In the genomic region with DNA sequence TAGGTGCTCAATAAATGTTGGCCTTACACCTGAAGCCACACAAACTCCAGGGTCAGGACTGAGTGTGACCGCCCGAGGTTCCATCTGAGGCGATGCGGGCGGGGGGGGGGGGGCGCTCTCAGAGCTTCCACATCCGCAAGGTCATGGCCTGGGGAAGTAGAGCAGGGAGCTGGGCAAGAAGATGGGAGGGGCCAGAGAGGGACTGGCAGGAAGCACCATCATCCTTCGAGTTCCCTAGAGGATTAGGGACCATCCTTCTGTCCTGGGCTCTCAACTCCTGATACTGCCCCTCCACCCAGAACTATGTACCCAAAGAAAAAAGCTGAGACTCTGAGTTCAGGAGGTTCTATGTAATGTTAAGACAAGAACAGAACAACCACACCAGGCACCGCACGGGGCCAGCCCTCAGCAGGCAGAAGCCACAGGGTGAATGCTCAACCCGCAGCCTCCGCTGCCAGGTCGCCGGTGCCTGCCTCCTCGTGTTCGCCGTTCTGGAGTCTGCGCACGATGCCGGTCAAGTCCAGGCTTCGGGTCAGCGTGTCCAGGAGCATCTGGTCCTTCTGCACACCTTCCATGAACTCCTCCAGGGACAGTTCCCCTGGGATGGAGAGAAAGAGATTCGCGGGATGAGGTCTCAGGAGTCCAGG, we compare ENCODE assay signal across 9 mouse cellular contexts. TPM values are rescaled to one million over a fixed set of nuclear protein-coding genes. Genes with fewer than 3 reads are reported as not detected.
DNase-seq lines count a peak whose midpoint lies in the region; ATAC-seq and TF ChIP-seq lines count a peak whose summit lies in the region.
"Had no signal": no experiment of that assay in that cellular context is flagged by ENCODE, and none has a peak within 500 bp of the region (broad histone marks: within the 10 kb centered on the region; RNA-seq: fewer than 3 reads in every experiment).

No protein-coding gene starts in this region.

- peak; percentile 50 for ATAC-seq in common myeloid progenitor, adult 5-6 weeks (replicated peaks; ENCODE audit: low read depth, poor library complexity, severe bottlenecking)
- no peak for ATAC-seq in hindbrain, embryonic 14.5 days (ENCODE audit: low FRiP score)
- ATAC-seq in liver, embryonic 11.5 days (replicated peaks; ENCODE audit: low FRiP score): no peak
- no peak for ATAC-seq in frontal cortex, adult (ENCODE audit: low TSS enrichment)

- H3K9me3 ChIP-seq in hindbrain, embryonic 14.5 days (ENCODE audit: control insufficient read depth, low read length): no peaks in the 10 kb centered on the region
- no peaks in the 10 kb centered on the region for H3K9me3 ChIP-seq in liver, embryonic 11.5 days (ENCODE audit: control insufficient read depth, low read length)
- H3K9me3 ChIP-seq: G1E had no signal

- H3K9ac ChIP-seq in hindbrain, embryonic 14.5 days: 0 out of 2 replicates have a peak overlapping the region, but pooled peaks have one; percentile 20
- H3K9ac ChIP-seq in liver, embryonic 11.5 days (ENCODE audit: low read depth, low read length): 0 out of 2 replicates have a peak overlapping the region, but pooled peaks have one; percentile 1

- H3K36me3 ChIP-seq in hindbrain, embryonic 14.5 days (replicated peaks; ENCODE audit: control insufficient read depth, insufficient read depth): no peaks in the 10 kb centered on the region
- no peaks in the 10 kb centered on the region for H3K36me3 ChIP-seq in liver, embryonic 11.5 days (ENCODE audit: control insufficient read depth, insufficient read depth, low read length)
- H3K36me3 ChIP-seq: G1E had no signal

- intact Hi-C loops in gastrocnemius, adult 2 months (cut with DNase I): no loop called here
- intact Hi-C loops in left cerebral cortex, postnatal 36 days (cut with DNase I): no loop called here

- peak overlapping the region; percentile 39 for H3K4me2 ChIP-seq in hindbrain, embryonic 14.5 days (replicated peaks)
- peak overlapping the region; percentile 66 for H3K4me2 ChIP-seq in liver, embryonic 11.5 days

- peak overlapping the region; percentile 69 for H3K4me3 ChIP-seq in gastrocnemius, adult 2 months
- H3K4me3 ChIP-seq in hindbrain, embryonic 14.5 days (replicated peaks; ENCODE audit: low read length): 0 out of 2 replicates have a peak overlapping the region, but pooled peaks have one; percentile 4
- H3K4me3 ChIP-seq in liver, embryonic 11.5 days (ENCODE audit: low read depth, low read length): peak overlapping the region; percentile 44

- no peak for DNase-seq in gastrocnemius, adult 2 months
- no peak for DNase-seq in gastrocnemius, postnatal 25 days
- DNase-seq in hindbrain, embryonic 14.5 days (ENCODE audit: low spot score): no peak
- DNase-seq in liver, embryonic 11.5 days (ENCODE audit: low spot score): no peak
- peak; percentile 39 for DNase-seq in neural tube, embryonic 10.5 days (ENCODE audit: extremely low spot score, low spot score)
- DNase-seq in left cerebral cortex, postnatal 36 days (ENCODE audit: low spot score in 2 of 2): no peak

- no peak overlapping the region for H3K27ac ChIP-seq in gastrocnemius, adult 2 months
- no peak overlapping the region for H3K27ac ChIP-seq in hindbrain, embryonic 14.5 days
- H3K27ac ChIP-seq in liver, embryonic 11.5 days (ENCODE audit: low read depth, low read length): no peak overlapping the region

- H3K27me3 ChIP-seq in hindbrain, embryonic 14.5 days (ENCODE audit: control insufficient read depth, insufficient read depth, low read length): peaks cover 22% of the 10 kb centered on the region
- H3K27me3 ChIP-seq in liver, embryonic 11.5 days (replicated peaks; ENCODE audit: control insufficient read depth, insufficient read depth, low read length): peaks cover 17% of the 10 kb centered on the region

- no peak for TF ChIP-seq CTCF in gastrocnemius, adult 2 months (IDR thresholded peaks at IDR 0.05)

- WGBS in hindbrain, embryonic 14.5 days: 25% methylated on average over 24 of the region's 24 CpGs
- 12% methylated on average over 24 of the region's 24 CpGs for WGBS in liver, embryonic 11.5 days

- no peaks in the 10 kb centered on the region for H3K4me1 ChIP-seq in hindbrain, embryonic 14.5 days (replicated peaks; ENCODE audit: control insufficient read depth, insufficient read depth, low read length)
- H3K4me1 ChIP-seq in liver, embryonic 11.5 days (replicated peaks; ENCODE audit: control insufficient read depth, insufficient read depth, low read length): peaks cover 11% of the 10 kb centered on the region; the same call in 1 of the 2 replicates

RNA-seq across cellular contexts. Expression of gene Guca1a, which starts 6.0 kb away (rescaled TPM):
- not detected for total RNA-seq in gastrocnemius, adult 2 months (2021)
- under 1 TPM in 1 of 2 experiments, not detected in 1; 0.43 TPM for total RNA-seq in gastrocnemius, postnatal 25 days (2021)
- 1.4 TPM in 1 of 2 replicates, not detected in the other for total RNA-seq in common myeloid progenitor, adult 5-6 weeks (2017)
- 0.31 and 0.40 TPM in 2 replicates for polyA plus RNA-seq in hindbrain, embryonic 14.5 days (2014; fragmentation: Nextera tagmentation; extraction: Ambion mirVana)
- 1.0 and 1.6 TPM in 2 replicates for polyA plus RNA-seq in liver, embryonic 11.5 days (2014; fragmentation: Nextera tagmentation; extraction: Ambion mirVana)
- total RNA-seq in left cerebral cortex, postnatal 36 days (2021): under 1 TPM in 1 of 2 experiments, not detected in 1; 0.48 TPM
- total RNA-seq: G1E had no signal

RNA-seq across cellular contexts. Expression of gene Guca1b, which starts 9.2 kb away (rescaled TPM):
- under 1 TPM; 0.54 to 0.78 TPM for total RNA-seq in gastrocnemius, adult 2 months (2021)
- under 1 TPM; 0.32 to 0.43 TPM for total RNA-seq in gastrocnemius, postnatal 25 days (2021)
- total RNA-seq in common myeloid progenitor, adult 5-6 weeks (2017): not detected in 2 replicates
- 0.25 and 0.46 TPM in 2 replicates for polyA plus RNA-seq in hindbrain, embryonic 14.5 days (2014; fragmentation: Nextera tagmentation; extraction: Ambion mirVana)
- polyA plus RNA-seq in liver, embryonic 11.5 days (2014; fragmentation: Nextera tagmentation; extraction: Ambion mirVana): 0.43 and 0.60 TPM in 2 replicates
- 1 to 10 TPM in 1 of 2 experiments, under 1 TPM in 1; 0.94 to 1.9 TPM for total RNA-seq in left cerebral cortex, postnatal 36 days (2021)
- total RNA-seq: G1E had no signal
- polyA plus RNA-seq: G1E had no signal

RNA-seq across cellular contexts. Expression of gene Mrps10, which starts 25.7 kb away (rescaled TPM):
- 10 to 100 TPM; 31.5 to 33.2 TPM for total RNA-seq in gastrocnemius, adult 2 months (2021)
- total RNA-seq in gastrocnemius, postnatal 25 days (2021): 10 to 100 TPM; 31.9 to 33.5 TPM
- 56.6 and 62.0 TPM in 2 replicates for total RNA-seq in common myeloid progenitor, adult 5-6 weeks (2017)
- polyA plus RNA-seq in hindbrain, embryonic 14.5 days (2014; fragmentation: Nextera tagmentation; extraction: Ambion mirVana): 61.7 and 72.3 TPM in 2 replicates
- polyA plus RNA-seq in liver, embryonic 11.5 days (2014; fragmentation: Nextera tagmentation; extraction: Ambion mirVana): 105 and 114 TPM in 2 replicates
- total RNA-seq in left cerebral cortex, postnatal 36 days (2021): 10 to 100 TPM; 28.0 to 32.6 TPM

RNA-seq across cellular contexts. Expression of gene AI661453, which starts 42.1 kb away (rescaled TPM):
- total RNA-seq in gastrocnemius, adult 2 months (2021): under 1 TPM; 0.23 to 0.45 TPM
- total RNA-seq in gastrocnemius, postnatal 25 days (2021): under 1 TPM; 0.49 to 0.59 TPM
- total RNA-seq in common myeloid progenitor, adult 5-6 weeks (2017): 0.39 and 0.87 TPM in 2 replicates
- 0.23 and 0.31 TPM in 2 replicates for polyA plus RNA-seq in hindbrain, embryonic 14.5 days (2014; fragmentation: Nextera tagmentation; extraction: Ambion mirVana)
- polyA plus RNA-seq in liver, embryonic 11.5 days (2014; fragmentation: Nextera tagmentation; extraction: Ambion mirVana): 0.22 and 0.23 TPM in 2 replicates
- under 1 TPM; 0.30 to 0.43 TPM for total RNA-seq in left cerebral cortex, postnatal 36 days (2021)

RNA-seq across cellular contexts. Expression of gene 1700001C19Rik, which starts 42.8 kb away (rescaled TPM):
- not detected for total RNA-seq in gastrocnemius, adult 2 months (2021)
- not detected for total RNA-seq in gastrocnemius, postnatal 25 days (2021)
- 1.2 TPM in 1 of 2 replicates, not detected in the other for total RNA-seq in common myeloid progenitor, adult 5-6 weeks (2017)
- polyA plus RNA-seq in hindbrain, embryonic 14.5 days (2014; fragmentation: Nextera tagmentation; extraction: Ambion mirVana): 0.37 and 0.47 TPM in 2 replicates
- polyA plus RNA-seq in liver, embryonic 11.5 days (2014; fragmentation: Nextera tagmentation; extraction: Ambion mirVana): 0.52 and 0.96 TPM in 2 replicates
- not detected for total RNA-seq in left cerebral cortex, postnatal 36 days (2021)
- total RNA-seq: G1E had no signal
- polyA plus RNA-seq: G1E had no signal

Comparison
In these comparisons a context has a peak if more than half of its experiments do, and no peak if none do; other contexts are left out.
1. H3K4me3 ChIP-seq: peak in every context shown above with its lines; median percentile 69 in gastrocnemius, adult 2 months; 44 in liver, embryonic 11.5 days; 4 in hindbrain, embryonic 14.5 days.